Mouse (Mus musculus): ENCODE data around the gene Plekhh1.

DNA sequence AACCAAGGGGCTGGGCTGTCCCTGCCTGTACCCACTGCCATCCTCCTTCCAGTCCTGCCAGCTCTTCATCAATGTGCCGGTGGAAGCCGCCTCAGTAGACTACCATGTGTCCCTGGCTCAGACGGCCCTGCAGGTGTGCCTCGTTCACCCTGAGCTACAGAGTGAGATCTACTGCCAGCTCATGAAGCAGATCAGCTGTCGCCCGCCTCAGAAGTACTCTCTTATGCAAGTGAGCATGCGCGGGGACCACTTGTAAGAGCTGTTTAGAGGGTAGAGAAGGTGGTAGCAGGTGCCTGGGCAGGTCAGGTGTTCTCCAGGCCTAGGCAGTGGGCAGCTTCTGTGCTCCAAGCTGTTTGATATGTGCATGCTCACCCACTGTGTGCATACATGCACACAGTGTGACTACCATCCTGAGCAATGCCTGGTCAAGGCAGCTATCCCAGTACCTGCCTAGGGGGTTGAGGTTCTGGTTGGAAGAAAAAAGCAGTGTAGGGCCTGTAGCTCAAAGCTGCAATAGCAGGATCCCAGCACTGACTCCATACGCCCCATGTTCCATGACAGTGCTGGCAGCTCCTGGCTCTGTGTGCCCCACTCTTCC is 41.9 kb downstream of the Plekhh1 start:
- no peak for TF ChIP-seq POLR2A (IDR thresholded peaks at IDR 0.05; ENCODE audit: low read depth, low read length)
- no peak for TF ChIP-seq CTCF (IDR thresholded peaks at IDR 0.05; ENCODE audit: borderline replicate concordance, insufficient read depth, low read length)

Measured in embryonic fibroblast, embryonic 13.5 days (primary cell).